Mouse (Mus musculus): ENCODE data around the gene Sec61a2. TPM values are rescaled to one million over a fixed set of nuclear protein-coding genes. Genes with fewer than 3 reads are reported as not detected.

The Sec61a2 gene
- polyA plus RNA-seq, 1 experiment from 2014 or later = 74.4 TPM

Other genes starting within 250 kb of the Sec61a2 start
- gene Camk1d, start 180.9 kb downstream of the Sec61a2 start, polyA plus RNA-seq (2016; fragmentation: Nextera tagmentation; extraction: Ambion mirVana) = 0.75 and 1.1 TPM in 2 replicates
- gene Nudt5, start 50.4 kb downstream of the Sec61a2 start, polyA plus RNA-seq (2016; fragmentation: Nextera tagmentation; extraction: Ambion mirVana) = 92.1 and 98.3 TPM in 2 replicates
- 245 and 304 TPM in 2 replicates for gene Cdc123, start 50.3 kb downstream of the Sec61a2 start, polyA plus RNA-seq (2016; fragmentation: Nextera tagmentation; extraction: Ambion mirVana)
- gene Gm13199, start 32.5 kb downstream of the Sec61a2 start, polyA plus RNA-seq (2016; fragmentation: Nextera tagmentation; extraction: Ambion mirVana) = 1.1 and 1.4 TPM in 2 replicates
- gene Dhtkd1, start 47.4 kb upstream of the Sec61a2 start, polyA plus RNA-seq (2016; fragmentation: Nextera tagmentation; extraction: Ambion mirVana) = 3.4 and 4.2 TPM in 2 replicates
- gene Upf2, start 56.0 kb upstream of the Sec61a2 start, polyA plus RNA-seq (2016; fragmentation: Nextera tagmentation; extraction: Ambion mirVana) = 6.0 and 8.2 TPM in 2 replicates
- gene Proser2, start 234.8 kb upstream of the Sec61a2 start, polyA plus RNA-seq (2016; fragmentation: Nextera tagmentation; extraction: Ambion mirVana) = 11.0 and 12.6 TPM in 2 replicates

All from heart, embryonic 10.5 days (tissue).